Mouse (Mus musculus) heart, embryonic 12.5 days (tissue): ENCODE measurements around the gene Fam168a. TPM values are rescaled to one million over a fixed set of nuclear protein-coding genes. Genes with fewer than 3 reads are reported as not detected.

Source experiments
- ATAC-seq: fragments of 200-750 bp; cut with Nextera tagmentation; 2 replicates; pipeline ENCODE4 v1.8.0; 2017; ENCODE audit warnings: moderate TSS enrichment, moderate library complexity; ENCODE audit not compliant: insufficient number of reproducible peaks, low FRiP score
- H3K27ac ChIP-seq: fragments of 300-500 bp; sonication (generic); 2 replicates; pipeline ENCODE4 v1.5.1; 2016; ENCODE audit warnings: mild to moderate bottlenecking, moderate library complexity; ENCODE audit not compliant: poor library complexity, severe bottlenecking
- H3K27me3 ChIP-seq: fragments of 300-500 bp; sonication (generic); replicated peaks from 2 replicates; pipeline ENCODE4 v1.6.1; 2016; ENCODE audit warnings: mild to moderate bottlenecking, moderate library complexity
- H3K36me3 ChIP-seq: fragments of 300-500 bp; sonication (generic); 2 replicates; pipeline ENCODE4 v1.6.1; 2016; ENCODE audit warnings: mild to moderate bottlenecking, moderate library complexity
- H3K4me1 ChIP-seq: fragments of 300-500 bp; sonication (generic); replicated peaks from 2 replicates; pipeline ENCODE4 v1.6.1; 2016; ENCODE audit warnings: mild to moderate bottlenecking
- H3K4me2 ChIP-seq: fragments of 300-500 bp; sonication (generic); 2 replicates; pipeline ENCODE4 v1.6.1; 2016; ENCODE audit warnings: mild to moderate bottlenecking, moderate library complexity
- H3K4me3 ChIP-seq: fragments of 300-500 bp; sonication (generic); 2 replicates; pipeline ENCODE4 v1.5.1; 2016; ENCODE audit warnings: mild to moderate bottlenecking
- H3K9ac ChIP-seq: fragments of 300-500 bp; sonication (generic); 2 replicates; pipeline ENCODE4 v1.6.1; 2016; ENCODE audit warnings: mild to moderate bottlenecking, moderate library complexity
- H3K9me3 ChIP-seq: fragments of 300-500 bp; sonication (generic); replicated peaks from 2 replicates; pipeline ENCODE4 v1.6.1; 2016; ENCODE audit warnings: mild to moderate bottlenecking, moderate library complexity
- WGBS: fragments of 180-500 bp; shearing (Covaris S2); methylation state at CpG from one replicate; pipeline ENCODE4 v1.1.7; 2016; 5-methylcytosine and 5-hydroxymethylcytosine counted together
- polyA plus RNA-seq: library from polyadenylated mRNA; unstranded; fragments of >200 nt; fragmentation: Nextera tagmentation; extraction: Ambion mirVana; gene quantifications from 2 replicates; pipeline ENCODE4 v1.2.1, GENCODE M21; 2016

Gene Fam168a
- polyA plus RNA-seq, 1 experiment from 2014 or later: 31.6 TPM

DNA sequence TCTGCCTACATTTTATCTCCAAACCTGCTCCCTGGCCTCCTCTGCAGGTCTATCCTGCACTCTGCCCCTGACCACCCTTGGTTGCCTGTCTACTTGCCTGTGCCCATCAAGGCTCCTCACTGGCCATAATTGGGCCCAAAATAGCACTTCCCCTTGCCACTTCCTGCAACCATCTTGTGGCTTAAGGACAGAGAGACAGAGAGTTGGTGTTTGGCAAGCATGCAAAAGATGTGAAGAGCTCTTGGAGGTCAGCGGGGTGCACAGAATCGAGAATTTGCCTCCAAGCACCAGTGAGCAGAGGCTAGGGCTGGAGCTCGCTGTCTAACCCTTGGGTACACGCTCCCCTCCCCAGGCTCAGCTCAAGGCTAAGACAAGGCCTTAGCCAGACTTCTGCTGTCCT, 162.1 kb downstream of the Fam168a start:
- Histone ChIP-seq H3K36me3 (peaks cover 26% of the 10 kb centered on the region), H3K4me2 (no peak overlapping the region), H3K9me3 (no peaks in the 10 kb centered on the region), H3K4me1 (peaks cover 44% of the 10 kb centered on the region), H3K27ac (0 out of 2 replicates have a peak overlapping the region, but pooled peaks have one; percentile 7), H3K9ac (no peak overlapping the region), H3K4me3 (no peak overlapping the region), H3K27me3 (no peaks in the 10 kb centered on the region)
- 60% methylated on average over 4 of the region's 4 CpGs for WGBS
- ATAC-seq: no peak

DNA sequence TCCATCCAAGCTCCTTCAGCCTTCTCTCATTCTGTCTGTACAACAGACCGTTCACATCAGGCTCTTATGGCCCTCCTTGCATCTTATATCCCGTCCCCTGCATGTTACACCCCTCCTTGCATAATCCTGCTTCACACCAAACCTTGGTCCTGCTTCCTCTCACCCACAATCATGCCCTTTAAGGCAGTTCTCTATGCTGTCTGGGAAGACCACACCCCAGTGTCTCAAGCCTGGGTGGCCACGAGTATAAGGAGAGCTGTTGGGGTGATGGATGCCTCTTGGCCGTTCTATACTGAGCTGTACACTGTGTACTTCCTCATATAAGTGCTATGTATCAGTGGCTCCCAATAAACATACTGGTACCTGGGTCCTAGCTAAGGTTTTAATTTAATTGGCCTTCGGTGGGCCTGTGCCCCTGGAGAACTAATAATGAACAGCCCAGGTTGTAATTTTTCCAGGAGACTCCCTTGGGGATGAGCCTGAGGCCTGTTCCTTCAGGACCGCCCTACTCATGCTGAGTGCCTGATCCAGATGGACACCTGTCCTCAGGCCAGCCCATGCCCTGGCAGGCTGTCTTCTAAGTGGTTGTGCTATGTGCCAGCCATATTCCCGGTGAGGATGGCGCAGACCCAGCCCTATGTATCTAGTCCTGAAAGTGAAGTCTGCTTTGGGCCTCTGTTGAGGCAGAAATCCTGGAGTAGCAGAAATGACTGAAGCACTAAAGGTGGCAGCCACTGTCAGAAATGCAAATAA, 163.6 kb downstream of the Fam168a start:
- peaks cover 44% of the 10 kb centered on the region for H3K4me1 ChIP-seq
- no peak overlapping the region for H3K9ac ChIP-seq
- no peak overlapping the region for H3K4me3 ChIP-seq
- H3K9me3 ChIP-seq: no peaks in the 10 kb centered on the region
- no peak overlapping the region for H3K4me2 ChIP-seq
- H3K27ac ChIP-seq: no peak overlapping the region
- no peaks in the 10 kb centered on the region for H3K27me3 ChIP-seq
- H3K36me3 ChIP-seq: peaks cover 41% of the 10 kb centered on the region
- ATAC-seq: no peak
- 82% methylated on average over 8 of the region's 8 CpGs for WGBS

DNA sequence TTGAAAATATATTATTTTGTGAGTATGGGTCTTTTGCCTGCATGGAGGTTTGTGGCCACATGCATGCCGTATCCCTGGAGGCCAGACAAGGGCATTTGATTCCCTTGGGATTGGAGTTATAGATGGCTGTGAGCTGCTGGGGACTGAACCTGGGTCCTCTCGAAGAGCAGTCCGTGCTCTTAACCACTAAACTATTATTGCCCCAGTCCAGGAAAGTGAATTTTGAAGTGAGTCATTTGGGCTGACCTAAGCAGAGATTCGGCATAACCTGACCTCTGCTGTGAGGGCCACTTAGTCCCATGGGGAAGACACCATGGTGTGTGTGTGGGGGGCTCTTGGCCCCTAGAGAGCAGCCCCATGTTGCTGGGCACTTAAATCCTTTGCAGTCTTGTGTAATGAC, 164.9 kb downstream of the Fam168a start:
- Histone ChIP-seq H3K36me3 (peaks cover 52% of the 10 kb centered on the region), H3K4me1 (peaks cover 48% of the 10 kb centered on the region), H3K27ac (no peak overlapping the region), H3K4me3 (no peak overlapping the region), H3K4me2 (no peak overlapping the region), H3K27me3 (no peaks in the 10 kb centered on the region), H3K9ac (no peak overlapping the region), H3K9me3 (no peaks in the 10 kb centered on the region)
- no peak for ATAC-seq
- 84% methylated on average over 4 of the region's 4 CpGs for WGBS

DNA sequence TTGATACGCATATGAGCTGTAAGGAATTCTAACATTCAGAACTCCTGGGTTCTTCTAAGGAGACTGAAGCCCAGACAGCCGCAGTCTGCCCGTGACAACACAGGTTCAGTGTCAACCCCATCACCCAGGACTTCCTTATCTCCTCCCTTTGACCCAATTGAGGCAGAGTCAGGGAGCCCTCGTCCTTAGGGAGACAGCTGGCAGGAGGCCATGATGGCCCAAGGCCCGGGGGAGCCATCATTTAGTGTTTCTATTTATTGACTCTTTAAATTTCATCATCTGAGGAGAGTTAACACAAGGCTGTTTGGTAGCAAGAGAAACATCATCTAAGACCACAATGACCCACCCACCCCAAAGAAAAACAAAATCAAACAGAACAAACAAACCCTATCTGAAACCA, 165.5 kb downstream of the Fam168a start:
- Histone ChIP-seq H3K4me3 (no peak overlapping the region), H3K36me3 (peaks cover 58% of the 10 kb centered on the region), H3K9me3 (no peaks in the 10 kb centered on the region), H3K4me2 (no peak overlapping the region), H3K27me3 (no peaks in the 10 kb centered on the region), H3K4me1 (peaks cover 50% of the 10 kb centered on the region), H3K9ac (no peak overlapping the region), H3K27ac (no peak overlapping the region)
- WGBS: 68% methylated on average over 5 of the region's 5 CpGs
- ATAC-seq: no peak

DNA sequence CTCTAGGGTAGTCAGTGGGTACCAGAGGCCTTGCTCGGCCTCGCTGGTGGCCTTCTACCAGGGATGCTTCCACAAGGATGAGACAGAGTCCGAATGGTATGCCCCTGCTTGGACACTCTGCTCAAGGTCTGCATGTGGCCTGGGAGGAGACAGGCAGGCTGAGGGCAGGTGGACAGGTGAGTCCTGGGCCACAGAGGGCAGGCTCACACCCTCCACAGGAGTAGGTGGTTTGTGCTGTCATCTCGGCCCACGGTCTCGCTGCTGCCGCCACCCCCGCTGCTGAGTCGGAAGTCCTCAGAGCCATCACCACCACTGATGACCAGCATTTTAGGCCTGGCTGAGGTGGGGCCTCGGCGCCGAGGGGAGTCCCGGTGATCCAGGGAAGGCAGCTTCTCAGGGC, 166.8 kb downstream of the Fam168a start:
- Histone ChIP-seq H3K4me2 (no peak overlapping the region), H3K9me3 (no peaks in the 10 kb centered on the region), H3K4me3 (no peak overlapping the region), H3K36me3 (peaks cover 71% of the 10 kb centered on the region), H3K9ac (no peak overlapping the region), H3K4me1 (peaks cover 42% of the 10 kb centered on the region), H3K27ac (no peak overlapping the region), H3K27me3 (no peaks in the 10 kb centered on the region)
- 83% methylated on average over 13 of the region's 13 CpGs for WGBS
- ATAC-seq: no peak

DNA sequence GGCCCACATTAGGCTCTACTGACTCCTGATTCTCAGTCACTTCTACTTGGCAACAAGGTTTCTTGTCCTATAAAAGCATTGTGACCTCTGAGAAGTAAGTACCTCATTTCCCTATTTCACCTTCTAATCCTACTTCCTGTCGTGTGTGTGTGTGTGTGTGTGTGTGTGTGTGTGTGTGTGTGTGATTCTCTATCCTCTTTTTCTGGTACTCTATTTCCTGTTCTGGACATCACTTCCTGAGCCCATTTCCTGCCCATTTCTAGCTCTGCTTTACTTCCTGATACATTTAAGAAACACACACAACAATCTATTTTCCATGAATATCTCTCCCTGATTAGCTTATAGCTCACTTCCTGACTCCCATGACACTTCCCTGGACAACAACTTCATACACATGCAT, 169.4 kb downstream of the Fam168a start:
- Histone ChIP-seq H3K4me1 (peaks cover 23% of the 10 kb centered on the region), H3K4me3 (no peak overlapping the region), H3K36me3 (peaks cover 93% of the 10 kb centered on the region), H3K27ac (peak overlapping the region; percentile 51), H3K9me3 (no peaks in the 10 kb centered on the region), H3K27me3 (no peaks in the 10 kb centered on the region), H3K9ac (no peak overlapping the region), H3K4me2 (no peak overlapping the region)
- 73% methylated on average over 1 of the region's 1 CpGs for WGBS
- ATAC-seq: no peak

DNA sequence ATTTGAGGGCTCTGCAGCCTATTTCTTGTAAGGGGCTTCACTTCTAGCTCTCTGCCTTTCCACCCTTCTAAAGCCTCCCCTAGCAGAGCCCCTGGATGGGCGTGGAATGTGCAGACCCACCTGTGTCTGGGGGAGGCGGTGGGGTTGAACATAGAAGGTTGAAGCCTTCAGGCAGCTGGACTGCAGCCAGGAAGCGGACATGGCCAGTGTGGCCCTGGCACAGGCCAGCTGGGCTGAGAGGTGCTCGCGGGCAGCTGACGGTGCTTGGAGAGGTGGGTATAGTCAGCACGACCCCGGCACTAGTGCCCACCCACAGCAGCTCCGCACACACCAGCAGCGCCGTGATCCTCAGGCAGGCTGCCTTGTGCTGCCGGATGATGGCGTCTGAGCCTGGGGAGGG, 169.9 kb downstream of the Fam168a start:
- H3K4me1 ChIP-seq: peaks cover 23% of the 10 kb centered on the region
- no peak; the same call in 1 of the 2 replicates for ATAC-seq

DNA sequence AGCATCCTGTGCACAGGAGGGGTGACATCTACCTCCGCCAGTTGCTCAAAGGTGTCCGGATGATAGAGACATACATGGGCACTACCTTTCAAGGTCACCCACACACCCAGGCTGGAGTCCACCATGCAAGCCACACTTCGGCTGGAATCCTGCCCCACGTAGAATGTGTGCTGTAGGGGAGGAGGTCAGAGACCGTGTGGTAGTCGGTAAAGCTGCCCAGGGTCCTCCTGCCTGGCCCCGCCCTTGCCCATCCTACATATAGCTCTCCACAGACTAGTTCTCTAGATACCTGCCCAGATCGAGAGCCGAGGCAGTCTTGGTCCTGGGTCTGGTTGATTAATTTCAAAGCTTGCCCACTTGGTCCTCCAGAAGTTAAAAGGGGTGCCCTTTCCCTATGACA, 170.3 kb downstream of the Fam168a start:
- Histone ChIP-seq H3K27me3 (no peaks in the 10 kb centered on the region), H3K9me3 (no peaks in the 10 kb centered on the region), H3K36me3 (peaks cover 97% of the 10 kb centered on the region), H3K27ac (no peak overlapping the region), H3K4me1 (peaks cover 23% of the 10 kb centered on the region), H3K4me2 (no peak overlapping the region), H3K4me3 (no peak overlapping the region), H3K9ac (no peak overlapping the region)
- WGBS: 88% methylated on average over 9 of the region's 9 CpGs
- no peak for ATAC-seq

More for the DNA sequence above, 169.9 kb downstream of the Fam168a start:
- WGBS: 87% methylated on average over 13 of the region's 13 CpGs
- H3K36me3 ChIP-seq: peaks cover 96% of the 10 kb centered on the region
- no peak overlapping the region for H3K9ac ChIP-seq
- H3K27me3 ChIP-seq: no peaks in the 10 kb centered on the region
- no peaks in the 10 kb centered on the region for H3K9me3 ChIP-seq
- H3K27ac ChIP-seq: peak overlapping the region; percentile 51; the same call in 1 of the 2 replicates
- no peak overlapping the region for H3K4me2 ChIP-seq
- no peak overlapping the region for H3K4me3 ChIP-seq

DNA sequence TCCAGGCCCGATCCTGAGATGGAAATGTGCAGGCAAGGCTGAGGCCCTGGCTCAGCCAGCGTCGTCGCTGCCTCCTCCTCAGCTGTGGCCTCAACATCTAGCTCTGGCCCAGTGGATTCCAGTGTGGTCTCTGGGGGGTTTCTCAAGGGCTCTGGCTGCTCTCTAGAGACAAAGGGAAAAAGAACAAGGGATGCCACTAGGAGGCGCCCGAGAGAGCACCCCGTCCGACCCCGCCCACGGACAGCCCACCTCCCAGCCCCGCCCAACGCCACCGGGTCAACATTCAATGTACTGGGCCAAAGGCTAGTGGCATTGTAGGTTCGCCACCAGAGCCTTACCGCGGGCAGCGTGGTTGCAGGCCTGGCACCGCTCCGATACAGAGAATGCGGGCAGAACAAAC, 173.2 kb downstream of the Fam168a start:
- Histone ChIP-seq H3K9ac (no peak overlapping the region), H3K4me2 (no peak overlapping the region), H3K27me3 (no peaks in the 10 kb centered on the region), H3K4me1 (peaks cover 12% of the 10 kb centered on the region), H3K9me3 (no peaks in the 10 kb centered on the region), H3K36me3 (peaks cover 95% of the 10 kb centered on the region), H3K4me3 (no peak overlapping the region), H3K27ac (no peak overlapping the region)
- no peak for ATAC-seq
- WGBS: 23% methylated on average over 20 of the region's 20 CpGs

DNA sequence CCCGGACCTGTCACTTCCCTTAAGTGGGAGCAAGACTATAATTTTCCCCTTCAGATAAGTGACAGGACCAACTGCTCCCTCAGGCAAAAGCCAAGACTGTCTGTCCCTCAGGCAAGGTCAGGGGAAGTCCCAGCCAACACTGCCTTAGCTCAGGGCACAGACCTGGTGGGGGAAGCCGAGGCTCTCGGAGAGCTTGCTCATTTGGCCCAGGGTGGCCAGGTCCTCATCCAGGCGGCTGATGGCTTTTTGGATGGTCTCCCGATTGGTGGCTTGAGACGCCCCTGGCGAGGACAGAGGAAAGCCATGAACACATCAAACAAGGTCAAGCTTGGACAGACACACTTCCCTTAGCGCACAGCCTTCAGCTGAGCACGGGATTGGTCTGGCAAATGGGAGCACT, 175.1 kb downstream of the Fam168a start:
- Histone ChIP-seq H3K4me1 (peaks cover 7% of the 10 kb centered on the region), H3K27me3 (no peaks in the 10 kb centered on the region), H3K27ac (no peak overlapping the region), H3K4me3 (no peak overlapping the region), H3K9ac (no peak overlapping the region), H3K36me3 (peaks cover 89% of the 10 kb centered on the region), H3K4me2 (no peak overlapping the region), H3K9me3 (no peaks in the 10 kb centered on the region)
- 80% methylated on average over 9 of the region's 9 CpGs for WGBS
- ATAC-seq: no peak

DNA sequence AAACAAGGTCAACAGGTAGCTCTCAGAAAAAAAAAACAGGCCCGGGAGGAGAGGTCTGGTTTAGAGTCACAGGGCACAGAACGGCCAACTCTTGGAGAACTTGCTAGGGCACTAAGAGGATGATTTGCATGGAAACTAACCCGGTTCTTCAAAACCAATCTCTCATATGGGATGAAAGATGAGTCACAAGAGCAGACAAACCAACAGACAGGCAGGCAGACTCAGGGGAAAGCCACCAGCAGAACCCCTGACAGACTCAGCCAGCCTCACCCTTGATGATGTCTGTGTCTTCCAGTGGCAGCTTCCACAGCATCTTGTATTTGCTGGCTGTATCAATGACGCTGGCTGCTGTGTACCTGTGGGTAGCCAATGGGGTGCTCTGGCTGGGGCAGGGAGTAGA, 175.5 kb downstream of the Fam168a start:
- Histone ChIP-seq H3K4me1 (peaks cover 6% of the 10 kb centered on the region; the same call in 1 of the 2 replicates), H3K27ac (no peak overlapping the region), H3K9ac (no peak overlapping the region), H3K4me2 (no peak overlapping the region), H3K27me3 (no peaks in the 10 kb centered on the region), H3K36me3 (peaks cover 85% of the 10 kb centered on the region), H3K4me3 (no peak overlapping the region), H3K9me3 (no peaks in the 10 kb centered on the region)
- no peak for ATAC-seq
- WGBS: 80% methylated on average over 4 of the region's 4 CpGs

DNA sequence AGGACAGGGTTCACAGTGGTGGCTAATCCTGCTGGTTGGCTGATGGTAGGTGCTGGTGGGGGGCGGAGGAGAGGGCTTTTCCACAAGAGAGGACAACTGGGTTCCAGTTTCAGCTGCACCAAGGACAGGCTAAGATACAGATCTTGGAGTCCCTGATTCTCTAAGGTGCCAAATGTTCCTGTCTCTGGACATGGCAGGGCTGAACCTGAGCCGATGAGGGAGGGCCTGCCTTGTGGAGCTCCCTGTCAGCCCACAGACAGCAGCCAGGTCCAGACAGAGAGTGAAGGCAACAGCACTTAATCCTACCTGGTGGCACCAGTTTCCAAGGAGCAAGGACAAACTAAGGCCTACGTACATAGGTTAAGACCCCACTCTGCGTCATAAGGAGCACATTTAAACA, 178.0 kb downstream of the Fam168a start:
- Histone ChIP-seq H3K27ac (no peak overlapping the region), H3K4me2 (no peak overlapping the region), H3K9me3 (no peaks in the 10 kb centered on the region), H3K4me1 (peaks cover 6% of the 10 kb centered on the region; the same call in 1 of the 2 replicates), H3K9ac (no peak overlapping the region; the same call in 1 of the 2 replicates), H3K36me3 (peaks cover 71% of the 10 kb centered on the region), H3K27me3 (no peaks in the 10 kb centered on the region), H3K4me3 (no peak overlapping the region)
- WGBS: 85% methylated on average over 4 of the region's 4 CpGs
- no peak for ATAC-seq
